Mouse (Mus musculus) kidney, adult 11 months (tissue): Measurements from ENCODE around the gene Pik3r2.
"Not testable (repeated sequence)": the region's sequence is repeated elsewhere in the genome, so short reads cannot be mapped to it uniquely, and the experiment has no call there.

Experiments
- DNase-seq: peaks from one replicate; pipeline ENCODE4 v3.0.0; 2022

The Pik3r2 gene

GRCm38 (mm10) chr8:70776496-70777444, at the start of gene Pik3r2:
Pik3r2 (minus strand) TSS chr8:70776713.
- DNase-seq: peak; percentile 98

DNA sequence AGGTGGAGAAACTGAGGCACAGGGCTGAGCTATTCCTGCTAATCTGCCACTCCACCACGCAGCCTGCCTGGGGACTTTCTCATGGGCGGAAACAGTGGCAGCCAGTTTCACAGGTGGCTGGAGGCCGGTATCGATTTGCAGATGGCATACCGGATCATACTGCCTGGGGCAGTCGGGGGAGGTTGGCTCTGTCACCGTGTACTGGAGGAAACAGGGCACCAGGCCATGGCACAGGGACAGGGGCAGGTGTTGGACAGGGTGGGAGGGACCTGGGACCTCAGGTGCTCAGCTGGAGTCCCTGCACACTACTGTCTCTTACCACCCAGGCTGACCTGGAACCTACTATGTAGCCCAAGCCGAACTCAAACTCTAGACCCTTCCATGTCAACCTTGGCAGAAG, 49.3 kb upstream of the Pik3r2 start:
- no peak for DNase-seq

DNA sequence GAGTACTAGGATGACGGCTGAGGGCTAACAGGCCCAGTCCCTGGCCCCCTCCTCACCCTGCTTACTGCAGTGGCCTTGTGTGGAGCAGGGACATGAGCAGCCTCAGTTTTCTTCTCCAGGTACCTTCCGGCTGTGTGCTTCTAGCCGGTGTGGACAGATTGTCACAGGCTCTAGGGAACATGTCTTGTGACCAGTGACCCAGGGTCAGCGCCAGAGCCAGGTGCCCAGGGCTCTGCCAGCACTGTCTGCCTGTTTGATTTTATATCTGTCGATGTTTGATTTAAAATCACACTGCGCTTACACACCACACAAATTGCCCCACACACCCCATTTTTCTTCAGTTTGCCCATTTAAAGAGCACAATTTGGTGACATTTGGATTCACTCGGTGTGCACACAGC, 47.3 kb upstream of the Pik3r2 start:
- no peak for DNase-seq

GRCm38 (mm10) chr8:70822594-70822993, 46.1 kb upstream of the Pik3r2 start:
- not testable (repeated sequence) for DNase-seq

DNA sequence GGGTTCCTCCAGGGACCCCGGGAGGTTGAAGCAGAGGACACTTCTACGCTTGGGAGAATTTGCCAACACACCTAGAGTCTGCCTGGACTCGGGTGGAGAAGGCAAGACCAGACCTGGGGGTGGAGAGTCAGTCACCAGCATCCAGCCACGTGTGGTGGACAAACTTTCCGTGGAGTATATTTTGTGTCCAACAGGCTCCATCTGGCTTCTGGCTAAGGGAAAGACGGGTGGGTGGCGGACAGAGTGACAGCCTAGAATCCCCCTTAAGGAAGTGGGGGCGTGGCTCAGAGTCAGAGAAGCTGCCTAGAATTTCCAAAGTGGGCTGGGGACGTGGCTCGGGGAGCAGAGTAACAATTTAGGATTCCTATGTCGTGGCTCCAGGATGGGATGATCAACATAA, 45.5 kb upstream of the Pik3r2 start:
- DNase-seq: no peak

DNA sequence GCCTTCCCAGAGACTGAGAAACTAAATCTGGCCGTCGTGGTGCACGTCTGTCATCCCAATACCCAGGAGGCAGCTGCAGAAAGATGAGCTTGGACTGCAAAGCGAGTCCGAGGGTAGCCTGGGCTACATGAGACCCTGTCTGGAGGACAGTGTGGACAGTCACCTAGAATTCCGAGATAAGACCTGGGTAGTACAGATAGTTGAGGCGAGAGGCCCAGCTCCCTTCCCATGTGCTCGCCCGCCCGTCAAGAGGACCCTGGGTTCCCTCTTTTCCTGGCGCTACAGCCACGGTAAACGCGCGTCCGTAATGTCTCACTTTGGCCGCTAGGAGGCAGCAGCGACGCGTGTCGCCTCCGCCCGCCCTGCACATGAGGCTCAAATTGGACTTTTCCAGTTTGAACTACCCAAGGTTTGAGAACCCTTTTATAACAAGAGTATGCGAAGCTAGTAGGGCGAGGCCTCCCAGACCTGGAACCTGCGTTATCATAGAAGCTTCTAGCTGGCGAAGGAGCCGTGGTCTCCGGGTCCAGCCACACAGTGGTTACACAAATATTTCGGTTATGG, 45.0 kb upstream of the Pik3r2 start:
- DNase-seq: peak; percentile 59

DNA sequence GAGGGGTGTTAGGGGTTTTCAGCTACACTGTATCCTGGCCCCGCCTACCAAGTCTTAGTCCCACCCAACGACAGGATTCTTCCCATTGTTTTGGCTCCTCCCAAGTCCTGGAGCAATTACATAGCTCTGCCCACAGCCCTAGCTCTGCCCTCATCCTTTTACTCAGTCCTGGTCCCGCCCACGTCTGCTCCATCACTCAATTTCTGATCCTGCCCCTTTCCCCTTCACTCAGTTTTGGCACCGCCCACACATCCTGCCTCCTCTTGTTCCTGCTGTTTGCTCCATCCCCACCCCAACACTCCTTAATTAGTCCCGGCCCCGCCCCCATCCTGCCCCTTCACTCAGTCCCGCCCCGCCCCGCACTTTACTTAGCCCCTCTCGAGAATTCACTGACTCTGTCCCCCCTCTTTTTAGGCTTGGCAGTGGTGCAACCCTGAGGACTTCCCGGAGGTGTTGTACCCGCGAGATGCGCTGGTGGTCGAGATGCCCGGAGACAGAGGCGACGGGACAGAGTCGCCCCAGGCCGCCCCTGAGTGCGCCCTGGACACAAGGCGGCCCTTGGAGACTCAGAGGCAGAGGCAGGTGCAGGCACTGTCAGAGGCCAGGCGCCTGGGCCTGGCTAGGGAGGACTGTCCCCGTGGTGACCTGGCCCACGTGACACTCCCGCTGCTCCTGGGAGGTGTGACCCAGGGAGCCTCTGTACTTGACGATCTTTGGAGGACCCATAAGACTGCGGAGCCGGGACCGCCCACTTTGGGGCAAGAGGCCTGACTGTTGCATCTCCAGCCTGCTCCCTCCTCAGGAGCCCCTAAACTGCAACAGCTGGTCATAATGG, 43.8 kb upstream of the Pik3r2 start:
- DNase-seq: peak; percentile 80

DNA sequence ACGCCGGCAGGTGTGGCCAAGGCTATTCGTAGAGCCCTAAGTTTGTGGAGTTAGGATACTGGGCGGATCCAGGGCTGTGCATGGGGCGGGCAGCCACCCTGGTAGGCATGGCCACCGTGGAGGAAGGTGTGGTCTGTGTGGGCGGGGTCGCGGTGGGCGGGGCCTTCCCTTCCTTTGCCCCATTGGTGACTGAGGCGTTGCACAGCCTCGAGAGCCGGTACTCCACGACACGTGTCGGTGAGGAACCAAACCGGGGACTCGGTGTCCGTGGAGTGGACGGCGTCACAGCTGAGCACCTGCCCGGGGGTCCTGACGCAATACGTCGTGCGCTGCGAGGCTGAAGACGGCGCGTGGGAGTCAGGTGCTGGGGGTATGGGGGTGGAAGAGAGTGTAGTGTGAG, 40.2 kb upstream of the Pik3r2 start:
- peak; percentile 59 for DNase-seq

DNA sequence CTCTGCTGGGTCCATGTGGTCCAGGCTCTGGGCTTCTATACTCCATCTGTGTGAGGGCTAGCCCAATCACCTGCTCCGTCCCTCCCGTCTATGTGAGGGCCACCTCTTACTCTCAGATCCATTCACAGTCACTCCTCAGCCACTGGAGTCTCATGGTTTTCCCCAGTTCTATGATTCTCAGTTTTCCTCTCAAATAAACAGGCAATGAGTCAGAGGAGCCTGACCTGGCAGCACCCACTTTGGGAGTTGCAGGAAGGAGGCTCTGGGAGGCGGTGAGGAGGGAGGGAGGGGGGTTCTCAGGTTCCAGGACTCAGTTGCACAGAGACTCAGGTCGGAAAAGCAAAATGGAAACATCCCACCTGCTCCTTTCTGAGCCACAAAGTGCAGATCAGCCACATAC, 36.4 kb upstream of the Pik3r2 start:
- DNase-seq: no peak

- DNase-seq: no peak
These were observed 35.5 kb upstream of the Pik3r2 start for GRCm38 (mm10) chr8:70812055-70812454.

DNA sequence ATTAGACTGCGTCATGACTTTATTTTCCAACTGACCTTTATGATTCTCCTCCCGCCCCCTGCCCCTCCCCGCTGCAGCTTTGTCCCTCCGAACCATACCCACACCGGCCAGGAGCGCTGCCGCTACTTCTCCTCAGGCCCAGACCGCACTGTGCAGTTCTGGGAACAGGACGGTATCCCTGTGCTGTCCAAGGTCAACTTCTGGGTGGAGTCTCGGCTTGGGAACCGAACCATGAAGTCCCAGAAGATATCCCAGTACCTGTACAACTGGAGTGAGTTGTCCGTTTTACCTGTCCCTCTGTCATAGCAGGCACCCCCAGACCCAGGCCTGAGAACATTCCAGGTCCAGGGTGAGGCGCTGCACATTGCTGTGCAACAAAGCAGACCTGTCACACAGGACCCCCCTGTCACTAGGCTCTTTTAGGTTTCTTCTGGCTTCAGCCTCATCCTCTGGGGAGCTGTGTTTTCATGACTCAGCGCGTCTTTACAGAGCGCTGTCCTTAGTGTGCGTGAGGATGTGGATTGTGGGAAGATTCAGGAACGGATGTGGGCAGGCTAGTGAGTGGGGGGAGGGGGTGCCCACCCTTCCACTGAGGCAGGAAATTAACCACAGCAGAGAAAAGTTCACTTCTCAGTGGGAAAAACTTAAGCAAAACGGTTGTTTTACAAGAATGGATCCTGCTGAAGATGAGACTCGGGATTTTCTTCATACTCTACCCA, 34.6 kb upstream of the Pik3r2 start:
- no peak for DNase-seq

DNA sequence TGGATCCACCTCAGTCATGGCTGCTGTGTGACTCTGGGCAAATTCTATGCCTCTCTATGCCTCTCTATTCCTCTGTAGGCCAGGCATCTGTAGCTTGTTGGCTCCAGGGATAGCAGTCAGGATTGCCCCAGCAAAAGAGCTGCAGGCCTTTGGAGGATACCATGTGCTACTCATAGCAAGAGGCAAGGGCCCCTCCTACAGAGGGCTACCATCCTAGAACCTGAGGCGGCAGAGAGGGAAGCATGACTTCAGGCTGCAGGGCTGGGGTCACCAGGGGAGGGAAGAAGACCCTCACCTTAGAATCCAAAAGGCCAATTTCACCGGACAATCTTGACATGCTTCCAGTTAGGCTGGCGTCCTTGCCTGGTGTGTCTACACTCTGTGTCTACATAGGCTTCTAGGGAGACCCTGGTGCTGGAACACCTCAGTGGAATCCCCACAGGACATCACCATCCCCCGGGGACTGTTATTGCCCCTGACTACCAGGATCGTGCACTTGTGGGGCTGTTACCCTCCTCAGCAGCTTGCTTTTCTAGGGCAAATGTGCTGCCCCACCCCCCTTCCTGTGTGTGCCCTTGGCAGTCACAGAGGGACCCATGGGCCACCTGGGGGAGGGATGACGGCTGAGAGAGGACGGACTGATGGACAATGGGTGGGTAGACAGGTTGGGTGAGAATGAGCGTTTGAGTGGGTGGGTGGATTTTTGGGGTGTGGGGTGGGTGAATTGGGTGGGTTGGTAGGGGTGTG, 32.6 kb upstream of the Pik3r2 start:
- DNase-seq: no peak

DNA sequence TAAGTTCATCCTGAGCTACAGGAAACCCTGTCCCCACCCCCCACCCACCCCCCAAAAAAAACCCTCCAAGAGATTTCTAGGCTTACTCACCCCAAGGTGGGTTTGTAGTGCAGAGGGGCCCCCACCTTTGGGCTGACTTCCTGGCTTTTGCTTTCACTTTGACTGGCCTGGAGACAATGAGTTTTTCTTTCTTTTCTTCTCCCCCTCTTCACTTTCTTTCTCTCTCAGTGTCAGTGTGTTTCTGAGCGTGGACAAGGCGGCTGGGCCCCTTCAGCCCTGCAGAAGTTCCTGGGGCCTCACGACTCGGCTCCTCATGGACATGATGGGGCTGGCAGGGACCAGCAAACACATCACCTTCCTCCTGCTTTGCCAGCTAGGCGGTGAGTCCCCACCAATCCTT, 31.7 kb upstream of the Pik3r2 start, which contains the start of gene Il12rb1:
Gene Il12rb1, plus strand, starts transcription at position 211 of the 400 bp plus-strand sequence.
- DNase-seq: no peak

- no peak for DNase-seq
These were observed 30.8 kb upstream of the Pik3r2 start for GRCm38 (mm10) chr8:70807304-70807703.

DNA sequence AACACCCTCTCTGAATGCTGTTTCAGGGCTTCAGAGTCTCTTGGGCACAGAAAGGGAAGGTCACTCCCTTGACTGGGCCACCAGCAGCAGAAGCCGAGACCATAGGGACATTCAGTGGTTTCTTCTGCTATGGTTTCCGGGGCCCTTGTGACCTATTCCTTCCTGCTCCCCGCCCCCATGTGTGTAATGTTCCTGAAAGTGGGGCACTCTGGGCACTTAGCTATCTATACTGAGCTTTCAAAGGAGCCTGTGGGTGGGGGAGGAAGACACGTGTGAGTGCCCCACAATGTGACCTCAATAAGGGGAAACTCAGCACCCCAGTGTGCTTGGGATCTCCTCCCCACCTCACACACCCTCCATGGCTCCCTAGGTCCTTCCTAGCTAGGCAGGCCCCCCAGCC, 30.0 kb upstream of the Pik3r2 start:
- no peak for DNase-seq

DNA sequence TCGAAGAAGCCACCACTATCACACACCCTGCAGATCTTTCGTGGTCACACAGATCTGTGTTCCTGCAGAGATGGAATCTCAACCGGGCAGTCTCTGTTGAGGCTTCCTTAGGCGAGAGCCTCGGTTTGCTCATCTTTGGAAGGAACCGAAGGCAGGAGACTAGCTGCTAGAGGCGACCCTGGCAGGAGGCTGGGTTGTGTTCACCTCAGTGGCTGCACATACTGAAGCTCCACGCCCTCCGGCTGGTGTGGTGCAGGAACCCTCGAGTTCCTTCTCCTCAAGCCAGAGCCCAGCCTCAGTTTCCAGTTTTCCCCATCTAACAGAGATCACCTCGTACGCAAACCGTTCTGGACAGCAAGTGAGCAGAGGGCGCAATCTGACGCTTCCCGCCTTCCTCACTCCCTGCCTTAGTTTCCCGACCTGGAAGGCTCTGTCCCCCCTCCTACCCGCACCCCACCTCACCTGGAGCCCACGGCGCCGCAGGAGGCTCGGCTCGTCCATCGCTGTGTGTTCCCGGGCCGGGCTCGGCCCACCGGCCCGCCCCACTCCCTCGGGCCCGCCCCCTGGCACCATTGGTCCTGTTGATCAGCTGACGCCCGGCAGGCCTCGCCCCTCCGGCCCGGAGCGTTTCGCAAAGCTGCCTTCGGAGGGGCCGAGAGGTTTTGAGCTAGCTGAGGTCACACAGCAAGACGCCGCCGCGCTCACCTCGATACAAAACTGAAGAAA, 28.1 kb upstream of the Pik3r2 start, which contains the start of gene Mast3:
Gene Mast3, minus strand, starts transcription at position 574 of the 726 bp plus-strand sequence.
- peak; percentile 79 for DNase-seq

- peak; percentile 29 for DNase-seq
These were observed 27.4 kb upstream of the Pik3r2 start for GRCm38 (mm10) chr8:70803761-70804480.

- no peak for DNase-seq
These were observed 26.4 kb upstream of the Pik3r2 start for GRCm38 (mm10) chr8:70802786-70803510.

GRCm38 (mm10) chr8:70801830-70802229, 25.3 kb upstream of the Pik3r2 start:
- DNase-seq: no peak

GRCm38 (mm10) chr8:70801156-70801555, 24.6 kb upstream of the Pik3r2 start:
- no peak for DNase-seq
